Mouse (Mus musculus): Measurements from ENCODE around the gene Farsa. TPM values are rescaled to one million over a fixed set of nuclear protein-coding genes. Genes with fewer than 3 reads are reported as not detected.

Gene Farsa
- polyA plus RNA-seq (2015; fragmentation: Nextera tagmentation; extraction: Ambion mirVana): 43.3 and 44.3 TPM in 2 replicates

DNA sequence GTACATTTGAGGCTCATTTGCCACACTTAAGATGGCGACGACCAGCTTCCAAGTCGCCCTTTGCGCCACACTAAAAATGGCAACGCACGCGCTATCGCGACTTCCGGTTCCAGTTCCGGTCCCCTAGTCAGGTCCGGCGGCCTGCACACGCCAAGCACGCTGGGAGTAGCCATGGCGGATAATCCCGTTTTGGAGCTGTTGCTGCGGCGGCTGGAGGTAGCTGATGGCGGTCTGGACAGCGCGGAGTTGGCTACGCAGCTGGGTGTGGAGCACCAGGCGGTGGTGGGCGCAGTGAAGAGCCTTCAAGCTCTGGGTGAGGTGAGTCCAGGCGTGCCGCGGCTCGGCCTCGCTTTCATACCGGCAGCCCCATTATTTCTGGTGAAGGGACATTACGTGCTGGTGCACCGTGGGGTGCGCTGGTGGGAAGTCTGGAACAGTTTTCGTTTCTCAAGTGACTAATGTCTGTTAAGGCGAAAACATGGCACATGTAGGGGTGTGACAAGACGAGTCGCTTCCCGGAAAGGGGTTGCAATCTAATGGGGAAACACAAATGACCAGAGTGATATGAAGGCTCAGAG is at the start of gene Farsa:
Farsa (plus strand) TSS at position 126 of the 578 bp plus-strand sequence.
- peaks cover 10% of the 10 kb centered on the region for H3K4me1 ChIP-seq (replicated peaks; ENCODE audit: control insufficient read depth, insufficient read depth)

DNA sequence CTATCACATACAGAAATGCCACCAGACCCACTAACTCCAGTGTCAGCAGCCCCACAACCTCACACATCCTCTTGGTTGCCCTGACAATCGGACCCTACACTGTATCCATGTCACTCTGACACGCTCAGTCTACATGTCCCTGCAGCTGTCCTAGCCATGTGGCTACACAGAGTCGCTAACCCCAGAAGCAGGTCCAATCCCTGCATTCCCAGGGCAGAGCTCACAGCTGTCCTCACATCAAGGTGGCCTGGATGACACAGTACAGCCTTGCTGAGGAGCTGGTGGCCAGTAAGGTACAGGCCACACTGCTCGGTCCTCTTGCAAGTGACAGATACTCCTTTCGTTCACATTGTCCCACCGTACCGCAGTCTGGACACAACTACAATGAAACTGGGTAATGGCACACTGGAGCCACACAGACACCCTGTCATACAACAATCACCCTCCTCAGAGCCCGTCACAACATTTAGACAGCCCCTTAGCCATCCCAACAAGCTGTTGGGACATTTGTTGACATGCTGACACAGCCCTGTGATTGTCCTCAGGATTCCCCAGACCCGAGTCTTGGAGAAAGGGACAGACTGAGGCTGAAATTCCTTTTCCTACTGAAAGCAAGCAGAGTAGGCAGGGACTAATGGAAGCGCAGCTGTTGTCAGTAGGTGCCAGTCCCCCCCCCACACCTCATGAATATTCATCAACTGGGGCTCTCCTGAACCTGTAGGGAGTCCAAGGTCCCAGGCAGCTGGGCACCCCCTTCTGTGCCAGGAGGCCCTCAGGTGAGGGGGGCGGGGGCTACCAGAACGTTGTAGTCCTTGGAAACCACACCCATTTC is 47.5 kb upstream of the Farsa start:
- H3K9ac ChIP-seq (ENCODE audit: low read length): no peak overlapping the region
- no peaks in the 10 kb centered on the region for H3K27me3 ChIP-seq (ENCODE audit: control insufficient read depth, insufficient read depth, low read length)
- no peaks in the 10 kb centered on the region for H3K4me1 ChIP-seq (replicated peaks; ENCODE audit: control insufficient read depth, insufficient read depth)
- no peak overlapping the region for H3K4me2 ChIP-seq (replicated peaks; ENCODE audit: low read depth)
- no peak overlapping the region for H3K27ac ChIP-seq (replicated peaks)
- ATAC-seq (ENCODE audit: low FRiP score, low TSS enrichment) (no peak), DNase-seq (ENCODE audit: low spot score) (no peak)
- TF ChIP-seq EP300 (optimal IDR thresholded peaks at IDR 0.05): no peak
- no peak for TF ChIP-seq CTCF (IDR thresholded peaks at IDR 0.05; ENCODE audit: low read depth)
- no peaks in the 10 kb centered on the region for H3K36me3 ChIP-seq (ENCODE audit: control insufficient read depth, insufficient read depth, low read length)
- H3K4me3 ChIP-seq (ENCODE audit: low read depth, low read length): no peak overlapping the region
- H3K9me3 ChIP-seq (ENCODE audit: control insufficient read depth, low read length): no peaks in the 10 kb centered on the region
- WGBS: 73% methylated on average over 12 of the region's 12 CpGs

More for the DNA sequence above, at the start of gene Farsa:
- peak within 1 kb of the TSS; percentile 65 for H3K4me3 ChIP-seq (ENCODE audit: low read depth, low read length)
- ATAC-seq (ENCODE audit: low FRiP score, low TSS enrichment) (peak; percentile 94), DNase-seq (ENCODE audit: low spot score) (peak; percentile 93)
- H3K27ac ChIP-seq (replicated peaks): peak within 1 kb of the TSS; percentile 67
- H3K36me3 ChIP-seq (ENCODE audit: control insufficient read depth, insufficient read depth, low read length): no peaks in the 10 kb centered on the region; the same call in 1 of the 2 replicates
- H3K27me3 ChIP-seq (ENCODE audit: control insufficient read depth, insufficient read depth, low read length): no peaks in the 10 kb centered on the region
- no peaks in the 10 kb centered on the region for H3K9me3 ChIP-seq (ENCODE audit: control insufficient read depth, low read length)
- H3K4me2 ChIP-seq (replicated peaks; ENCODE audit: low read depth): peak within 1 kb of the TSS; percentile 81
- TF ChIP-seq CTCF (IDR thresholded peaks at IDR 0.05; ENCODE audit: low read depth) (no peak), EP300 (optimal IDR thresholded peaks at IDR 0.05) (no peak)
- WGBS: under 1% methylated on average over 39 of the region's 39 CpGs
- peak within 1 kb of the TSS; percentile 84 for H3K9ac ChIP-seq (ENCODE audit: low read length)

DNA sequence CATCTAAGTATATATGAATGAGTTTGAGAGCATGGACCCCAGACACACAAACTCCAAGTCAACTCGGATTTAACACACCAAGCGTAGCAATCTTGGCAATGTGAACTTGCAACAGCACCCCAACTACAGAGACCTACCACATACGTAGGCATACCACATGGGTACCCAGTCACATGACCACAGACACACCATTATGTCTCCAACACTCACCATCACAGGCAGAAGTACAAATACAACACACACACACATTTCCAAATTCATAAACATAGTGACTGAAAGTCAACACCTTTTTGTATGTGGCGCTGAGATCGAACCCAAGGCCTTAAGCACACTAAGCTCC is 46.9 kb upstream of the Farsa start:
- Histone ChIP-seq H3K27ac (replicated peaks) (no peak overlapping the region), H3K4me2 (replicated peaks; ENCODE audit: low read depth) (no peak overlapping the region), H3K36me3 (ENCODE audit: control insufficient read depth, insufficient read depth, low read length) (no peaks in the 10 kb centered on the region), H3K9ac (ENCODE audit: low read length) (no peak overlapping the region), H3K27me3 (ENCODE audit: control insufficient read depth, insufficient read depth, low read length) (no peaks in the 10 kb centered on the region), H3K4me3 (ENCODE audit: low read depth, low read length) (no peak overlapping the region), H3K4me1 (replicated peaks; ENCODE audit: control insufficient read depth, insufficient read depth) (no peaks in the 10 kb centered on the region), H3K9me3 (ENCODE audit: control insufficient read depth, low read length) (no peaks in the 10 kb centered on the region)
- no peak for TF ChIP-seq EP300 (optimal IDR thresholded peaks at IDR 0.05)
- no peak for DNase-seq (ENCODE audit: low spot score)
- ATAC-seq (ENCODE audit: low FRiP score, low TSS enrichment): no peak
- 82% methylated on average over 5 of the region's 5 CpGs for WGBS

DNA sequence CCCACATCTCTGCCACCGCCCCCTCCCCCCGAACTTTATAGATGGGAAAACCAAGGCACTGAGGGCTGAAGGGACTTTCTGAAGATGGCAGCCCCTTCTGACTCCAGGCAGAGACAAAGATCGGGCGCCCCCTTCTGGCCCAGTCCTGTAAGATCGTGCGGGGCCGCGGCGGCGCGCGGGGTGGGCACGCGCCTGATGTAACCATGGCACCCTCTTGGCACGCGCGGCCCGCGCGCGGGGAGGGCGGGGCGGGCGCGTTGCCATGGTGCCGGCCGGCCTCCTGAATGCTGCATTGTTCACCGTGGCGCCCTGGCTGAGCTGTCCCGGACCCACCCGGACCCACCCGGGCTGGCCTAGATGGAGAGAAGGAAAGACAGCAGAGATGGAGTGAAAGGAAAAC is 45.9 kb upstream of the Farsa start:
- TF ChIP-seq EP300 (optimal IDR thresholded peaks at IDR 0.05): no peak
- peak; percentile 85 for TF ChIP-seq CTCF (IDR thresholded peaks at IDR 0.05; ENCODE audit: low read depth)
- Histone ChIP-seq H3K4me1 (replicated peaks; ENCODE audit: control insufficient read depth, insufficient read depth) (peaks cover 2% of the 10 kb centered on the region; the same call in 1 of the 2 replicates), H3K27me3 (ENCODE audit: control insufficient read depth, insufficient read depth, low read length) (no peaks in the 10 kb centered on the region), H3K9ac (ENCODE audit: low read length) (peak overlapping the region; percentile 23; the same call in 1 of the 2 replicates), H3K9me3 (ENCODE audit: control insufficient read depth, low read length) (no peaks in the 10 kb centered on the region), H3K36me3 (ENCODE audit: control insufficient read depth, insufficient read depth, low read length) (no peaks in the 10 kb centered on the region), H3K4me3 (ENCODE audit: low read depth, low read length) (peak overlapping the region; percentile 37), H3K4me2 (replicated peaks; ENCODE audit: low read depth) (peak overlapping the region; percentile 62), H3K27ac (replicated peaks) (no peak overlapping the region)
- peak; percentile 95 for DNase-seq (ENCODE audit: low spot score)
- peak; percentile 84 for ATAC-seq (ENCODE audit: low FRiP score, low TSS enrichment)
- under 1% methylated on average over 31 of the region's 32 CpGs for WGBS

DNA sequence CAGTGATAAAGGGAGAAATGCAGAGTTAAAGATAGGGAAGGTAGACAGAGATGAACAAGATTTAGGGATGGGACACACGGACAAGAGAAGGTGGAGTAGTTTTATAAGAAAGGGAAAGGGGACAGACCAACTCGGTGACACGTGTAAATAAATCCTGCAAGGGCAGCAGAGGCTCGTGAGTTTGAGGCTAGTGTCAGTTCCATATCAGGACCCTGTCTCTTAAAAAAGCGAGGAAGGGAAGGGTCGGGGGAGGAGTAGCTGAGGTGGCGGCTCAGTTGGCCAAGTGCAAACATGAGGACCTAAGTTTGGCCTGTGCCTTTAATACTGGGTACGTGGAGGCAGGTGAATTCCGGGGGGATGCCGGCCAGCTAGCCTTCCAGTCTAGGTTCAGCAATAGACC is 45.5 kb upstream of the Farsa start:
- ATAC-seq (ENCODE audit: low FRiP score, low TSS enrichment): no peak
- Histone ChIP-seq H3K9me3 (ENCODE audit: control insufficient read depth, low read length) (no peaks in the 10 kb centered on the region), H3K36me3 (ENCODE audit: control insufficient read depth, insufficient read depth, low read length) (no peaks in the 10 kb centered on the region), H3K27me3 (ENCODE audit: control insufficient read depth, insufficient read depth, low read length) (no peaks in the 10 kb centered on the region), H3K4me1 (replicated peaks; ENCODE audit: control insufficient read depth, insufficient read depth) (peaks cover 2% of the 10 kb centered on the region; the same call in 1 of the 2 replicates), H3K9ac (ENCODE audit: low read length) (peak overlapping the region; percentile 23; the same call in 1 of the 2 replicates), H3K27ac (replicated peaks) (no peak overlapping the region), H3K4me2 (replicated peaks; ENCODE audit: low read depth) (peak overlapping the region; percentile 62), H3K4me3 (ENCODE audit: low read depth, low read length) (peak overlapping the region; percentile 37)
- DNase-seq (ENCODE audit: low spot score): no peak
- no peak for TF ChIP-seq CTCF (IDR thresholded peaks at IDR 0.05; ENCODE audit: low read depth)
- no peak for TF ChIP-seq EP300 (optimal IDR thresholded peaks at IDR 0.05)
- 25% methylated on average over 10 of the region's 10 CpGs for WGBS

DNA sequence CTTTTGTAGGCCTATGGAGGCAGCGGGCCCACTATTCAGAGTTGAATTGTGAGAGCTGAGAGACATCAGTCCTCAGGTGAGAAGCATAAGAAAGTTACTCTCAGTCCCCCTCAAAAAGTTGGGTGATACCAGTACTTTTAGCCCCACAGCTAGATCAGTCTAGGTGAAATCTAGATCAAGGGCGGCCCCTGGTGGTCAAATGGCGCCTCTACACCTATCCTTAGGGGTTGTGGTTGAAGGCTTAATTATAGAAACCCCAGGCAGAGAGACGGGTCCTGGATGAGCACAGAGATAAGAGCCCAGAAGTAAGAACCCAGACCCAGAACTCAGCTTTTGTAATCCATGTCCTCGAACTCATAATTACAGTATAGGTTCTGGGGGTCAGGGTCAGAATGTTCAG is 43.7 kb upstream of the Farsa start:
- H3K9ac ChIP-seq (ENCODE audit: low read length): no peak overlapping the region
- WGBS: 3% methylated on average over 5 of the region's 5 CpGs
- H3K27me3 ChIP-seq (ENCODE audit: control insufficient read depth, insufficient read depth, low read length): no peaks in the 10 kb centered on the region
- ATAC-seq (ENCODE audit: low FRiP score, low TSS enrichment) (peak; percentile 32; the same call in 1 of the 2 replicates), DNase-seq (ENCODE audit: low spot score) (peak; percentile 78)
- H3K9me3 ChIP-seq (ENCODE audit: control insufficient read depth, low read length): no peaks in the 10 kb centered on the region
- no peaks in the 10 kb centered on the region for H3K36me3 ChIP-seq (ENCODE audit: control insufficient read depth, insufficient read depth, low read length)
- no peak overlapping the region for H3K27ac ChIP-seq (replicated peaks)
- H3K4me2 ChIP-seq (replicated peaks; ENCODE audit: low read depth): no peak overlapping the region
- peak; percentile 93 for TF ChIP-seq CTCF (IDR thresholded peaks at IDR 0.05; ENCODE audit: low read depth)
- no peak for TF ChIP-seq EP300 (optimal IDR thresholded peaks at IDR 0.05)
- peaks cover 2% of the 10 kb centered on the region; the same call in 1 of the 2 replicates for H3K4me1 ChIP-seq (replicated peaks; ENCODE audit: control insufficient read depth, insufficient read depth)
- no peak overlapping the region for H3K4me3 ChIP-seq (ENCODE audit: low read depth, low read length)
